In the genomic region with DNA sequence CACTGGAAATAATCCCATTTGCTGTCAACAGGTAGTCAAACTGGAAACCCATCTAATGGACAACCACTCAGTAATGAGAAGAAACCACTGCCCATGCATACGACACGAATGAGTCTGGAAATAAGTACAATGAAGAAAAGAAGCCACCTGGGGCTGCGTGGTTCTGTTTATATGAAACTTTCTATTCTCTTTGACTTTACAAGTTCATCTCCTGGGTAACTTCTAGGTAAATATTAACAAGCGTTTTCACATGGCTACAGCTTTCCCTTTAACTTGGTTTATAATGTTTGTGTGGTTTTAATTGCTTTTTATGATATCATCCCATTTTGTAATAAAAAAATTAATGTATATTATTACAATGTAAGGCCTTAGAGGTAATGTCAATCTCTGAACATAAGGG, we compare ENCODE assay signal across 12 mouse cellular contexts.
"Had no signal": no experiment of that assay in that cellular context is flagged by ENCODE, and none has a peak within 500 bp of the region (broad histone marks: within the 10 kb centered on the region; RNA-seq: fewer than 3 reads in every experiment).

No protein-coding gene starts in this region.

- ATAC-seq: hindbrain, postnatal 0 days; lung, postnatal 0 days; midbrain, embryonic 13.5 days had no signal

- H3K9ac ChIP-seq: hindbrain, embryonic 13.5 days; limb, embryonic 13.5 days; midbrain, embryonic 13.5 days had no signal

- H3K4me2 ChIP-seq: hindbrain, embryonic 13.5 days; limb, embryonic 13.5 days; midbrain, embryonic 13.5 days had no signal

- H3K9me3 ChIP-seq: hindbrain, embryonic 13.5 days; limb, embryonic 13.5 days; midbrain, embryonic 13.5 days had no signal

- H3K36me3 ChIP-seq: hindbrain, embryonic 13.5 days; limb, embryonic 13.5 days; midbrain, embryonic 13.5 days had no signal

- DNase-seq: kidney, postnatal 10 days; kidney, postnatal 4 days; layer of hippocampus, postnatal 36 days; lung, adult 2 months; lung, postnatal 36 days; right cerebral cortex, postnatal 14 days; thymus, postnatal 36 days had no signal

- H3K4me3 ChIP-seq: hindbrain, embryonic 13.5 days; limb, embryonic 13.5 days; midbrain, embryonic 13.5 days had no signal

- H3K27ac ChIP-seq: hindbrain, embryonic 13.5 days; hindbrain, postnatal 0 days; limb, embryonic 13.5 days; midbrain, embryonic 13.5 days had no signal

- H3K27me3 ChIP-seq: hindbrain, embryonic 13.5 days; limb, embryonic 13.5 days; midbrain, embryonic 13.5 days had no signal
